Mouse (Mus musculus): ENCODE data around the gene Zfp459.
"Not testable (repeated sequence)": the region's sequence is repeated elsewhere in the genome, so short reads cannot be mapped to it uniquely, and the experiment has no call there.

Gene Zfp459

DNA sequence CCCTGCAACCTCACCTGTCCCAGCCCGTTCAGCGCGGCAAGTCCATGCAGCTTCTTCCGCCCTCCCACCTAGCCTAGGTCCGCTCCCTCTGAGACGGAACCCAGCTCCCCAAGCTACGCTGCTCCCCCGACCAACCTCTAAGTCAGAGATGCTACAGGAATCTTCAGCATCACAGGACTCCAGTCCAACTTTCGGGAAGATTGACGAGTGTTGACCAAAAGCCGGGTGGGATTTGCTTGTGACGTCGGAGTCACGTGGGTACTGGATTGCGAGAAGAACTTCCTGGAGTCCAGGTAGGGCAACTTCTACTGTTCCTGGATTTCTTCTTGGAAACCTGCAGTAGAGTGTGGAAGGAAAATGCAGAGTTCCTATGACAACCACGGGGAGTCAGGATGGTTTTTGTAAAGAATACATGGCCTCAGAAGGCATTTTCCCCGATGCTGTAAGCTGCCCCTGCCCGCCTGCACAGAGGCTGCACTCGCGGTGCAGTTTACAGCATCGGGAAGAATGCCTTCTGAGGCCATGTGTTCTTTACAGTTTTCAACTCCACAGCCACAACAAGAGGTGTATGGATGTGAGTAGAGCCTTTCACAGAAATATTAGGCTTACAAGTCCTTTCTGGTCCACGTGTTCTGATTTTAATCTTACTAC, at the start of gene Zfp459:
Gene Zfp459 (minus strand): TSS at position 212 of the 651 bp plus-strand sequence.
- DNase-seq, result peak; percentile 41 to 56

- no peak for DNase-seq
These were observed 48.1 kb upstream of the Zfp459 start for GRCm38 (mm10) chr13:67469274-67469673.

DNA sequence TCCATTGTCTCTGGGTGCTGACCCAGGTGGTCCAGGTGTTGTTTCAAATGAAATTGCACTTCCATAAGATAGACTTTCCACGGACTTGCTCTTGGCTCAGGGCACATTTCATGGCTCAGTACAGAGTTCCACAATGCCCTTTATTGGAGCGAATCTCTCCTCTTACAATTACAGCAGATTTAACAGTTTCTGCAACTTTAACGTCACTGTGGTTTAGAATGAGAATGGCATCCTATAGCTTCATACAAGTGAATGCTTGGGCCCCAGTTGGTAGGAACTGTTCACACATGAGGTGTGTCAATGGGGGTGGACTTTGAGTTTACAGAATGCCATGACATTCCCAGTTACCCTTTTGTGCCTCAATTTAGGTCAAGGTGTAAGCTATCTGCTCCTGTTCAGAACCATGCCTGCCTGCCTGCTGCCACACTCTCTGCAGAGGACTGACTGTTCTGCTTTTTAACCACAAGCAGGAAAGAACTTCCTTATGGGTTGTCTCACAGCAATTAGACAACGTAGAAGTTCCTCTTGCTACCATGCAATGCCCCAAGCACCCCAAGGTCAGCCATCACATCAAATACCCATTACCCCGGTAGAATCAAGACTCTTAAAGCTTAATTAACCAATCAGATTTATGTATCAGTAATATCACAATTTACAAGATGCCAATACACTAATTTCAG, 42.4 kb upstream of the Zfp459 start:
- DNase-seq, result not testable (repeated sequence)

DNA sequence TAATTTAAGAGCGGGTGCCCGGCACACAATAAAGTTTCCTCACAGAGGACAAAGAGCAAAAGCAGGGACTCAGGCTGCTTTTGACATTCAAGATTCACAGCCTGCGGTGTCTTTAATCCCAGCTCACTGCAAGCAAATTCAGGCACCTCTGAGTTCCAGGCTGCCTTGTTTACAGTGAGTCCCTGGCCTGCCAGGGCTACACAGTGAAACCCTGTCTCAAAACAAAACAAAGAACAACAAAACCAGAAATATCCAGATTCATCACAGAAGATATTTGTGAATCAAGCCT, 30.7 kb upstream of the Zfp459 start:
- DNase-seq, result peak in 1 of 2 experiments; percentile 2

- DNase-seq, result peak; percentile 84 to 87
These were observed 30.2 kb upstream of the Zfp459 start, which contains the start of gene Zfp874a for GRCm38 (mm10) chr13:67451172-67452020. Zfp874a (minus strand) TSS chr13:67451624.

DNA sequence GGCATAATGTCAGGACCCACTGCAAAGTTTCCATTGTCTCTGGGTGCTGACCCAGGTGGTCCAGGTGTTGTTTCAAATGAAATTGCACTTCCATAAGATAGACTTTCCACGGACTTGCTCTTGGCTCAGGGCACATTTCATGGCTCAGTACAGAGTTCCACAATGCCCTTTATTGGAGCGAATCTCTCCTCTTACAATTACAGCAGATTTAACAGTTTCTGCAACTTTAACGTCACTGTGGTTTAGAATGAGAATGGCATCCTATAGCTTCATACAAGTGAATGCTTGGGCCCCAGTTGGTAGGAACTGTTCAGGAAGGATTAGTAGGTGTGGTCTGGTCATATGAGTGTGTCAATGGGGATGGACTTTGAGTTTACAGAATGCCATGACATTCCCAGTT, 15.9 kb upstream of the Zfp459 start:
- not testable (repeated sequence) for DNase-seq

- DNase-seq, result no peak
These were observed 6.9 kb upstream of the Zfp459 start for GRCm38 (mm10) chr13:67428116-67428515.

- not testable (repeated sequence) for DNase-seq
These were observed 4.5 kb upstream of the Zfp459 start for GRCm38 (mm10) chr13:67425699-67426098.

DNA sequence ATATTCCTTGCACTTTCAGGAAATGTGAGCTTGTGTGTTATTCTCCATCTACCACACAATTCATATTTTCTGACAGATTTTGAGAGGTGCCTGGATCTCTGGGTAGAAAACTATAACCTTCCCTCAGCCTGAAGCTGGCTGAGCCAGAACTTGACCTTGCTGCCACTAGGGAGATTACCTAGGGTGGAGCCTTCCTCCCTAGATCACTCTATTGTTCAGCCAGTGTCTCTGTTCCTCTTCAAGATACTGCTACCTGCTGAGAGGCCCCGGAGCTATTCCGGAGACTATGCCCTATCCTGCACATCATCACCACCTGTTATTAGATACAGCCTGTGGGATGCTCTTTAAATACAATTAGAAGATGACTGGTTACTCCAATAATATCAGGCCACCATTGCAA, 1.3 kb upstream of the Zfp459 start:
- DNase-seq, result not testable (repeated sequence)

DNA sequence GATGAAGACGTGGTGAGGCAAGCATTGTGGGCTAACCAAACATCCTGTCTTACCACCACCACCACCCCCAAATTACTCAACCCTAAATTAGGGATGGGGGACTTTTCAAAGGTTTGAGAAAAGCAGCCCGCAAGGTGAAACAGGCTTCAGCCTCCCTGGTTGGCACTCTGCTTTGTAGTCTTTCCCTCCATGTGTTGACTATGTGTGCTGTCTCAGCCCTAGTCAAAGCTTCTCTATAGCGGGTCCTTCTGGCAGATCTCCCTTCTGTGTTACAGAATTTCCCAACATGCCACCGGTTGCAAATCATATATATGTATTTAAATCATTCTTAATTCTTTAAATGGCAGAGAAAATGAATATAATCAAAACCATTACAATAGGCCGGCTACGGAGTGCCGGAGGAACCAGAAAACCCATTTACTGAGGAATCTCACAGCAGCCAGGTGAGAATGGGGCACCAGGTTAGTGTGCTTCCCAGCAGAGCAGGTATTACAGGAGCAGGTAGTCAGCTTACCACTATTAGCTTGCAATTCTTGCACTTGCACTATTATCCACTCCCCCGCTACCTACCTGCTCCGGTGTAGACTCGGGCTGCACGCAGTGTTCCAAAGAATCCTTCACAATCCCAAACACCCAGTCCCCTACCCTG, 536 bp downstream of the Zfp459 start:
- DNase-seq, result no peak

DNA sequence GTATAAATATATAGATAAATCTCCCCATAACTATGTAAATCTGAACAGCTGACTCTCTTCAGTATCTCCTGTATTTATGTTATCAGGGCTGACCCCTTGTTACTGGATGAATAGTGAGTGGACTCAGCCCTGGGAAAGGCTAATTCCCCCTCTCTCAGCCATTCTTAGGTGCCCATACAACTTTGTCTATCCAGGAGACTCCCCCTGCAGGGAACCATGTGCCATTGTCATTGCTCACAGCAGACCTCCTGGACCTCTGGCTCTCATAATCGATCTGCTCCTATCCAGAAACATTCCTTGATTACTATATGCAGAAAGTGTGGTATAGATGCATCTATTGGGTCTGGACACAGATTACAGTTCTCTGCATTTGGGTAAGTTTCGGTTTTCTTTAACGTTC, 4.4 kb downstream of the Zfp459 start:
- DNase-seq, result no peak

- DNase-seq, result no peak
These were observed 5.5 kb downstream of the Zfp459 start for GRCm38 (mm10) chr13:67415759-67416158.

DNA sequence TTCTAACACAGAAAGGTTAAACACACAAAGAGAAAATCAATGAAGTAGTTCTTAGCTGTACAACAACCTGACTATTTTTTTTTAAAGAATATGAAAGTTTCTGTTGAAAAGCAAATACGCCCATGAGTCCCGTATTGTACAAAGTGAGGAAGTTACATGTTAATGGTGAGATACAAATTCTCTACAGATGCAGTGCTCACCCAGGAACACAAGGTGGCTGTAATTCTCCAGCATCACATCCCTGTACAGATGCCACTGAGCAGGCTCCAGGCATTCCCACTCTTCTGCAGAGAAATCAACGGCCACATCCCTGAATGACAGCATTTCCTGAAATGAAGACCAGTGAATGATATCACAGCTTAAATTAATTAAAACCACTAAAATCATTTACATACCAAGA, 7.6 kb downstream of the Zfp459 start:
- not testable (repeated sequence) for DNase-seq

DNA sequence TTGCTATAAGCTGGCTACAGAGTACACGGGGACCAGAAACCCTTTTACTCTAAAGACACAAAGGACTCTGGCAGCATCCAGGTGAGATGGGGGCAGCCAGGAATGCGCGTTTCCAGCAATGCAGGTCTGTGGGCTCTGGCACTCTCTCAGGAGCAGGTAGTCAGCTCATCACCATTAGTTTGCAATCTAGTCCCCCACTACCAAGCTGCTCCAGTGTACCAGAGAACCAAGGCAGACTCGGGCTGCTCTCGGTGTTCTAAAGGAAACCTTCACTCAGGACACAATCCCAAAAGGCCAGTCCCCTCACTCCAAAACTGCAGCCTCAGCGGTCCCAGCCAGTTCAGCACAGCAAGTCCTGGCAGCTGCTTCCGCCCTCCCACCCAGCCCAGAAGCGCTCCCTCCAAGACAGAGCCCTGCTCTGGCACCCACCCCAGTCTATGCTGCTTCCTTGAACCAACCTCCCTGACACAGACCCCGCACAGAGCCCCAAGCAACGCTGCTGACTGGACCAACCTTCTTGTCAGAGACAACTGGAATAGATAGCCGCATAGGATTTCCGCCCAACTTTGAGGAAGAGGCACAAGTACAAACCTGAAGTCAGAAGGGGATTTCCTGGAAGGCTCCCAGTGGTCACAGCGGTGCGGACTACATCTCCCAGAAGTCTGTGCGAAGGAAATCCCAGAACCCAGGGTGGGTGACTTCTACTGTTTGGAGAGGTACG, 21.9 kb downstream of the Zfp459 start, which contains the start of gene Zfp429:
Gene Zfp429 (minus strand): TSS at position 637 of the 721 bp plus-strand sequence.
- peak; percentile 69 to 76 for DNase-seq

DNA sequence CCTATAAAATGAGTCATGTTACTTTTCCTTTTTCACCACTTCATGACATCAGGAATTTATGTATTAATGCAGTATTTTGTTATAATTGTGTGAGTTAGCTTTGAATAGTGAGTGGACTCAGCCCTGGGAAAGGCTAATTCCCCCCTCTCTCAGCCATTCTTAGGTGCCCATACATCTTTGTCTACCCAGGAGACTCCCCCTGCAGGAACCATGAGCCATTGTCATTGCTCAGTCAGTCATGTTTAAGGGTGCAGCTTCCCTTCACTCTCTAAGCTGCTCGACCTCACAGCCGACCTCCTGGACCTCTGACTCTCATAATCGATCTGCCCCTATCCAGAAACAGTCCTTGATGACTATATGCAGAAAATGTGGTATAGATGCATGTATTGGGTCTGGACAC, 45.0 kb downstream of the Zfp459 start:
- not testable (repeated sequence) for DNase-seq

- DNase-seq, result peak; percentile 75 to 82
These were observed 45.9 kb downstream of the Zfp459 start, which contains the start of the genes Gm28041 and Zfp456 for GRCm38 (mm10) chr13:67375050-67375911. Gm28041 (minus strand) TSS chr13:67375733. Zfp456 (minus strand) TSS chr13:67375810.

DNA sequence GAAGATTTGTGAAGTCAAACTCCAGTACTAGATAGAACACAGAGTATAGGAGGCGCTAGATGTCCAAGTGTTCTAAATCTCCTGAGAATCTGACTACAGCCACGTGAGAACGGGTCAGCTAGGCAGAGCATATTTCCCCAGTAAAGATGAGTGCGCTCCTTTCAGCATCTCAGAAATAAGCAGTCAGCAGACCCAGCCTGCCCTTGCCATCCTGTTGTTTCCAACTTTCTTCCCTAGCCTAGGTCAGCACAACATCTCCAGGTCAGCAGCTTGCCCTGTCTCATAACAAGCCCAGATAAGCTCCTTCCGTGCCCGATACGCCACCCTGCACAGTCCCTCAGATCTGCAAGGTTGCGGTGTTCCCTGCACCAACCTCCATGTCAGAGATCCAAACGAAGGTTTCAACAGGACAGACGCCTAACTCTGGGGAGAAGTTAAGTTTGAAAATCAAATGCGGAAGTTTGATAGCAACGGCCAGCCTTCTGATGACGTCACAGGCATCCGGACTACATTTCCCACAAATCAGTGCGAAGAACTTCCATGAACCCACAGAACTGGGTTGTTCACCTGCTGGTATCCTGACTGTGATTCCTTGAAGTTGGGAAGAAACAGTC, 61.0 kb downstream of the Zfp459 start, which contains the start of the genes Gm28044 and Zfp953:
Gene Gm28044 (minus strand): TSS at position 406 of the 614 bp plus-strand sequence.
Gene Zfp953 (minus strand): TSS at position 475 of the 614 bp plus-strand sequence.
- DNase-seq, result peak; percentile 85 to 87
